Mouse (Mus musculus) common myeloid progenitor, adult 5-6 weeks (primary cell): ENCODE data around the gene Scgb1c1. TPM values are rescaled to one million over a fixed set of nuclear protein-coding genes. Genes with fewer than 3 reads are reported as not detected.

Experiments used
- ATAC-seq: replicated peaks from 2 replicates; pipeline ENCODE4 v1.8.0; 2016; ENCODE audit warnings: low read depth, mild to moderate bottlenecking, moderate TSS enrichment, inconsistent platforms; ENCODE audit not compliant: poor library complexity, severe bottlenecking
- total RNA-seq: library from RNA; stranded (forward); fragments of 200-1000, 187-1606 nt; gene quantifications from 2 replicates; pipeline ENCODE4 v1.2.3, GENCODE M21; 2017

The Scgb1c1 gene
- total RNA-seq, 1 experiment from 2014 or later, result not detected

DNA sequence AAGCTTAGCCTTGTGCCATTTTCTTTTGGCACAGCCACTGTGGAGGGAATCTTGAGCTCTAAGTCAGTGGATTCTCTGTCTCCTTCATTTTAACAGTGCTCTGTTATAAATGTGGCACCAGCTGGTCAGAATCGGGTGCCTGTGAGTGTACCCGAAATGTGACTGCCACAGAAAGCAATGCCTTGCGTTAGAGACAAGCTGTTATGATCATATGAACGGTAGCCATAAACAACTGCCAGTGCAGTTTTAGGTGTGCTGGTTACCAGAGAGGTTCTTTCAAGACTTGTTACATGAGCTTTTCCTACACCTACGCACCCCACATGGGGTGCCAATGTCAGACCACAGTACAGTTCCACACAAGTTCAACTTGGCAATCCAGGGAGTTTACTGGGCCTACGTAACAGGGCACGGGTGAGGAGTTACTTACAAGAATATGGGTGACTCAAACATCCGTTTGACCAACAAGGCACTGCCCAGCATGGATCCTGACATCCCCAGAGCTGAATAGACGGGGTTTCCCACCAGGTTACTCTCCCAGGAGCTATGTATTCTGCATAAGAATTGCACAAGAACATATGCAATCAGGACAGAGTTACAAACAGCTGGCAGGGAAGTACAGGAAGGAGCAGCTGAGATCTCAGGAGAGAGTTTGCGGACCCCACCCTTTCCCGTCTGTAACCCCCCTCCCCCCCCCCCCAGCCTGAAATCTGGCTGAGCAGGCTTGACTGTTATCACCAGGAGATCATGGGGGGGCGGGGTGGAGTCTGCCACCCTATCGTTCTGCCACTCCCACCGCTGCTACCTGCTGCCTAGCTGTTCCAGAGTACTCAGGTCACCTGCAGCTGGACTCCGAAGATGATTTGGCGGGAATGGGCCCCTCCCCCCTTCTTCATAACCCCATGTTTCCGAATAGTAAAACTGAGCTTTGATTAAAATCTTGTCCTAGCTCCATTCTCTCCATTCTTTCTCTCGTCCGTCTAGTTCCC is 4.3 kb upstream of the Scgb1c1 start:
- no peak for ATAC-seq

DNA sequence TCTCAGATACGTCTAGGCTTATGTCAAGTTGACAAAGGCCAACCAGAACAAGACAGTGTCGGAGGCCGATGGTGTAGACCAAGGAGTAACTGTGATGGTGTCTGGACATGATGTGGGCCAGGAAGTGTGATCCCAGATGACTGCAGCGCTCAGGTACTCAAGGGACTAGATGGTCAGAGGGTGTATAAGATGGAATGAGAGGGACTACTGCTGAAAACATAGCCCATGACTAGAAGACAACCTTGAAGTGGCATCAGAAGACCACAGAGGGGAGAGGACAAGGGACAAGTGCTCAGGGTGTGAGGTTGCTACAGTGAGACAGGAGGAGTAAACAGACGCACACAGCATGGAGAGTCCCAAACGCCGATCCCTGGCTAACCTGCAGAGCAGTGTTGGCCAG is 1.5 kb upstream of the Scgb1c1 start:
- ATAC-seq, result no peak

GRCm38 (mm10) chr7:140845683-140846082 is 336 bp downstream of the Scgb1c1 start:
- no peak for ATAC-seq

GRCm38 (mm10) chr7:140846676-140847075 is 1.3 kb downstream of the Scgb1c1 start:
- no peak for ATAC-seq

GRCm38 (mm10) chr7:140847755-140848580 is 2.6 kb downstream of the Scgb1c1 start, which contains the start of gene Odf3:
TSS of gene Odf3 (plus strand) at chr7:140847805.
- ATAC-seq, result no peak

DNA sequence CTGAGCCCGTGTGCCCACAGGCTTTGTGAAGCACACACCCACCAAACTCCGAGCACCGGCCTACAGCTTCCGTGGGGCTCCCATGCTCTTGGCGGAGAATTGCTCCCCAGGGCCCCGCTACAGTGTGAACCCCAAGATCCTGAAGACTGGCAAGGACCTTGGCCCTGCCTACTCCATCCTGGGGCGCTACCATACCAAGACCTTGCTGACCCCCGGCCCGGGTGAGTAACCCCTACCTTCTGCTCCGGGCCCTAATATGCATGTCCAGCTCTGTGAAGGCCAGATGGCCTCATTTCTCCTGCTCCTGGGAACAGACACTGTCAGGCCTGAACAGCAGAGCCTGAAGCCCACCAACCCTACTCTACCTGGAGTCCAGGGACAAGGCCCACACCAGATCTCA is 3.2 kb downstream of the Scgb1c1 start:
- no peak for ATAC-seq

DNA sequence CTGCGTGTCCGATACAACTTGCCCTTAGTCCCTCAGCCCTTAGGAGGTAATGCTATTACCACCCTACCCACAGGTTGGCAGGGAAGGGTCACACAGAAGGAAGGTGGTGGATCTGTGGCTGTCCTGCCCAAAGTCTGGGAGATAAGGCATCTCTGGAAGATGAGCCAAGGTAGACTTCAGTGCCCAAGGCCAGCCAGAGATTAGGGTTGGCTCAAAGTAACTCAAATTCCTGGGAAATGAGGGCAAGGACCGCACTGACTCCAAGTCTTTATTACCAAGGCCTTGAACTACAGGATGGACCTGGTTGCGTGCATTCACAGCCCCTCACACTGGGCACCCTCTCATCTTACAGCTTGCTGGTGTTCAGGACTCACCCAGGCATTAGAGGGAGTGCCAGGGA is 6.6 kb downstream of the Scgb1c1 start:
- ATAC-seq, result no peak

DNA sequence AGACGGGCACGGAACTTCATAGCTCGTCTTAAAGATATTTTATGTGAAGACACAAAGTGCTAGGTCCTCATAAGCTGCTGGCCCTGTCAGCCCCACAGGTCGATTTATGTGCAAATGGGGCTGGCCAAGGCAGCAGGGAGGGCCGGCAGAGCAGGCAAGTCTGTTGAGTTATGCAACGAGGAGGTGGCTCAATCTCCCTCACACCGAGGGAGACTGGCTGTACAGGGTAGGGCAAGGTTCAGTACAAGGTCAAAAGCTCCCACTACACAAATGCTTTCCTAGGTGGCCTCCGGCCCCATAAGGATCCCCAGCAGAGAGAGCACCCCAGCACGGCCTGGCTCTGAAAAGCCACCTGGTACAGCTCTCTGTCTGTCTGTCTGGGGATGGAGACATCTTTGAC is 8.0 kb downstream of the Scgb1c1 start:
- ATAC-seq, result no peak

DNA sequence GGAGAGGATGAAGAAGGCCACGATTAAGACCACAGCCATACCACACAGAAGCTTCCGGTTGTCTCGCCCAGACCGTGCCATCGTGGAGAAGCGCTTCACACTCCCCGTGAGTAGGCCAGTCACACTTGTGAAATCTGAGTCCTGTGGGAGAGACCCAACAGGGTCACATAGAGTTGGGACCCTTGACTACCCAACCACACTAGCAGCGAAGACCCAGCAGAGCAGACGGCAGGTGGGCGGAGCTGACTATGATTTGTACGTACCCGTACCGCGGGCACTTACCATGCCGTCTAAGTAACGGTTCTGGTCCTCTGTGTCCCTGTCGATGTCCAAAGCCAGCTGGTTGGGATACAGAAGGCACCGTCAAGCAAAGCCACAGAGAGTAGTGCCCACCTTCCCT is 9.1 kb downstream of the Scgb1c1 start:
- no peak for ATAC-seq

DNA sequence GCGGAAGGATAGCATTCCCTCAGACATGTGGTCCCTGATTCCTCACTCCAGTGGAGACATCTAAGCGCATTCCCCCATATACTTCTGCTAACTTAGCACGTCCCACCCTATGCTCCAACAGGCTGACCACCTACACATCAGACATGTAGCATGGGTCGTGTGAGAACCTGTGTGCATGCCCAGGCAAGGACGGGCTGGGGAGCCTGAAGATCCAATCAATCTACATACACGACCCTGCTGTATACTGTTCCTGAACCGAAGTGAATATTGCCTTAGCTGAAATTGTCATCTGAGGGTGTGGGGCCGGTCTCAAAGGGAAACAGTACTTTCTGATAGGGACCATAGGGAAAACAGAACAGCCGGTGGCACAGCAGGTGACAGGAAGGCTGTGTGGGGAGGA is 9.8 kb downstream of the Scgb1c1 start:
- no peak for ATAC-seq

GRCm38 (mm10) chr7:140855860-140856784 is 10.8 kb downstream of the Scgb1c1 start, which contains the start of gene Gm45785:
TSS of gene Gm45785 (minus strand) at chr7:140856331.
- ATAC-seq, result peak; percentile 66

DNA sequence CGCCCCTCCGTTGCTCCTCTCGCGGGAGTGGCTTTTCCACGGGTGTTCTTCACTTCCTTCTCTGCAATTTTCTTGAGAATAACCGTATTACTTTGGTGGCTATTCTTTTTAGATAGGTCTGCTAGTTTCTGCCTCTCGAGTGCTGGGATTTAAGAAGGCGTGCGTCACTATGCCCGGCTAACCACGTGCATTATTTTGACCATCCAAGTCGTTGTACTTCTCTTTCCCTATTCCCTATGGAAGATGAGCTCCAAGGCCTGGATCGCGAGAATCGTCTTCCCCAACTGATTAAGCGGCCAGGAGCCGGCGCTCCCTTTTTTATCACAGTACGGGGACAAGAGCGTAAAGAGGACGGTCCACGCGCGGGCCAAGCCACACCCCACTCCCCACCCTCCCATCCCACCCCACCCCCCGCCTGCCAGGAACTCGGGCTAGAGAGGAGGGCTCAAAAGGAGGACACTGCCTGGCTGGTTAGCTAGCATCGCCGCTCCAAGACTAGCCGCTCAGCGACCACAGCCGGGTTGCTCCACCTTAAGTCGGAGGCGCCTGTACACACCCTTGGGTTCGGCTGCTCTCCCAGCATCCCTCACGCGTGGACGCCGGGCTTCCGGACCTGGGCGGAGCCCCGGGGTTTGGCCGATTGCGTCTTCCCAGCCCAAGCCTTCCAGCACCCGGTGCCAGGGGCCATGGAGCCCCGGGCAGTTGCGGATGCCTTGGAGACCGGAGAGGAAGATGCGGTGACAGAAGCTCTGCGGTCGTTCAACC is 11.6 kb downstream of the Scgb1c1 start, which contains the start of gene Ric8a:
TSS of gene Ric8a (plus strand) at position 173 of the 765 bp plus-strand sequence.
- ATAC-seq, result peak; percentile 66

DNA sequence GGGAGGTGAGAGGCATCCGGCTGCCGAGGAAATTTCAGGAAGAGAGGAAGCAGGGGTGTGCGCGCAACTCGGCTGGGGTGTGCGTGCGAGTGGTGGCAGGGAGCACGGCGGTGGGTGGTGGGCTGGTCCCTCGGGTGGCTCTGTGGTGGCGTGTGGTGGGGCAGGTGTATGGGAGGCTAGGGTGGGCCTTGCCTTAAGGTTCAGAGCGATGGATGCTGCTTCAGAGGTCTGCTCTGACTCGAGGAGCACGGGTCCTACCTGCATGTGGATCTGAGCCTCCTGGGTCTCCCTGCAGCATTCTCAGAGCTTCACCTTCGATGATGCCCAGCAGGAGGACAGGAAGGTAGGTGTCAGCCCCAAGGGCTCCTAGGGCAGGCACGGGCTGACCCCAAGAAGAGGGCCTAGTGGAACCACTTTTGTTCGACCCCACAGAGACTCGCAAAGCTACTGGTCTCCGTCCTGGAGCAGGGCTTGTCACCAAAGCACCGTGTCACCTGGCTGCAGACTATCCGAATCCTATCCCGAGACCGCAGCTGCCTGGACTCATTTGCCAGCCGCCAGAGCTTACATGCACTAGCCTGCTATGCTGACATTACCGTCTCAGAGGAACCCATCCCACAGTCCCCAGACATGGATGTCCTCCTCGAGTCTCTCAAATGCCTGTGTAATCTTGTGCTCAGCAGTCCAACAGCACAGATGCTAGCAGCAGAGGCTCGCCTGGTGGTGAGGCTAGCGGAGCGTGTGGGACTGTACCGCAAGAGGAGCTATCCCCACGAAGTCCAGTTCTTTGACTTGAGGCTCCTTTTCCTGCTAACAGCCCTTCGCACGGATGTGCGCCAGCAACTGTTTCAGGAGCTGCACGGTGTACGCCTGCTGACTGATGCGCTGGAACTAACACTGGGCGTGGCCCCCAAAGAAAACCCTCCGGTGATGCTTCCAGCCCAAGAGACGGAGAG is 12.5 kb downstream of the Scgb1c1 start, which contains the start of gene Bet1l:
TSS of gene Bet1l (minus strand) at position 28 of the 956 bp plus-strand sequence.
- ATAC-seq, result peak; percentile 16

DNA sequence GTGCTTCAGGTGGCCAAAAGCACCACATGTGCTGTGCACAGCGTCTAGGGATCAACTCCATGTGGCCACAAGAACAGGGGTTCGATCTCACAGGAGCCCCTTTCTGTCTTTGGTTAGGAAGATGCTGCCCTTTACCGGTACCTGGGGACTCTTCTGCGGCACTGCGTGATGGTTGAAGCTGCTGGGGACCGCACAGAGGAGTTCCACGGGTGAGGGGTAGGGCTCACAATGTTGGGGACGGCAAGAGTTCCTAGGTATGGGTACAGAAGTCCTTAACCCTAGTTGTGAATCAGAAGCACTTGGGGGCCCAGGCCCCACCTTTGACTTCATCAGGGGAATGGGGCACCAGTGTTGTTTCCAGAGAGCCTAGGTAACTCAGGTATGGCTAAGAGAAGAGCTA is 13.4 kb downstream of the Scgb1c1 start:
- ATAC-seq, result no peak

DNA sequence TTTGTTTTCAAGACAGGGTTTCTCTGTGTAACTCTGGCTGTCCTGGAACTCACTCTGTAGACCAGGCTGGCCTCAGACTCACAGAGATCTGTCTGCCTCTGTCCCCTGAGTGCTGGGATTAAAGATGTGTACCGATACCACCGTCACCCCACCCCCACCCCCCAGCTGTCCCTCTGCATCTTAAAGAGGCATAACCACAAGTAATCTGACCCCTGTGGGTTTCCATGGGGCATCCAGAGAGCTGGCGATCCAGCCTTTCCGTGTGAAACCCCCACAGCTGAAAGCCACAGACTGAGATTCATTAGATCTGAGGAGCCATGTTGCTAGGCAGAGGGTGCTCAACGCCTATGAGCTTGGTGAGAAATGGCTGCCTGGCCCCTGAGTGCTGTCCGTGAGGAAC is 14.7 kb downstream of the Scgb1c1 start:
- no peak for ATAC-seq

- ATAC-seq, result no peak
Observed at GRCm38 (mm10) chr7:140860728-140861127, 15.4 kb downstream of the Scgb1c1 start.

DNA sequence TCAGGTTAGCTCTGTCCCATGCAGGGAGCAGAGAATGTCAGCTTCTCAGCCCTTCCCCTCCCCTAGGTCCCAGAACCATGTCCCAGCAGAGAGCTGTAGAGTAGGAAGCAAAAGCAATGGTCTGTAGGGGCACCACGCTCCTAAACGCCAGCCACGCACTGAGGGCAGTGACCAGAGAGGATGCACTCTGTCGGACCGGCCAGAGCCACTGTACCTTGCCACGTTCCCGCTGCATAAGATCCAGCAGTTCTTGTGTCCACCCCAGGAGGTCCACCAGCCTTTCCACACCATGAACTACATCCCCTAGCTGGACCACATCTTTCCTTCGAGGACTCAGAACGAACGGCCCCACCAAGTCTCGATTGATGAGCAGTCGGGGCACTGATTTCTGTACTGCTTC is 19.4 kb downstream of the Scgb1c1 start:
- ATAC-seq, result no peak

GRCm38 (mm10) chr7:140874224-140874623 is 28.9 kb downstream of the Scgb1c1 start:
- peak; percentile 90 for ATAC-seq
